Mouse (Mus musculus): ENCODE results near the gene Gm10273. TPM values are rescaled to one million over a fixed set of nuclear protein-coding genes. Genes with fewer than 3 reads are reported as not detected.

Gene Gm10273
- polyA plus RNA-seq, 1 experiment from 2014 or later = 1.8 TPM

DNA sequence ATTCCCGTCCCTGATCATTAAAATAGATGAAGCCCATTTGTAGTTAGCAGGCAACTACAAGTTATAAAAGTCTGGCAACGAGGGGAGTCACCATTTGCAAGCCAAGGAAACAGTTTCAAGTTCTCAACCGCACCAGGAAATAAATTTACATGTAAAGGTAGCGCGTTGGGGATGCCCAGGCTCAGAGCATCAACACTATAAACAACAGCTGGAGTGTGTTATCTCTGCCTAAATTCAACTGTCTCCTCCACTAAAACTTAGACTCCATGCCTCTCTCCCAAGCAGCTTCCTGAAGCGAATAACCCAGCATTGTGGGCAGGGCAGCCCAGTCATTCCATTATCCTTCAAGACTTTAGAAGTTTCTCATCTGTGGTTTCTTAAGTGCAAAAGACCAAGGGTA lies 13.1 kb downstream of the Gm10273 start:
- WGBS = 80% methylated on average over 6 of the region's 6 CpGs
- ATAC-seq = no peak
- no peak overlapping the region for H3K4me2 ChIP-seq (replicated peaks)

DNA sequence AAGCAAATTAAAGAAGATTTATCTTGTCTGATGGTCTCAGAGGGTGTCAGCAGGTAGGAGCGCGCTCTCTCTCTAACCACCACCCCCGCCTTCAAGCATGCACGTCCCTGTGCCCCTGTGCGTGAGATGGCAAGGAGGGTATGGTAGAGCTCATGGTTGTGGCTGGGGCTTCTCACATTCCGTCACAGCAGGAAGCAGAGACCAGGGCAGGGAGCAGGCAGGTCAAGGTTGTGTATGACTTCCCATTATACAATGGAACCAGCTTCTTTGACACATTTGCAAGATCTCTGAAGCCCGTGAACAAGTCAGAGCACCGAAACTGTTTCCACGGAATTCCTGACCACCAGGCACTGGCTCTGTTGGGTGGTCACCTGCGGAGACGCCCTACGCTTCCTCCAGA lies 14.8 kb downstream of the Gm10273 start:
- no peaks in the 10 kb centered on the region for H3K36me3 ChIP-seq
- no peaks in the 10 kb centered on the region for H3K4me1 ChIP-seq (replicated peaks)
- no peak overlapping the region for H3K4me2 ChIP-seq (replicated peaks)
- H3K4me3 ChIP-seq (replicated peaks) = no peak overlapping the region
- H3K9ac ChIP-seq (replicated peaks) = no peak overlapping the region
- WGBS = 82% methylated on average over 12 of the region's 12 CpGs
- no peaks in the 10 kb centered on the region for H3K9me3 ChIP-seq
- no peaks in the 10 kb centered on the region for H3K27me3 ChIP-seq
- H3K27ac ChIP-seq = no peak overlapping the region
- no peak for ATAC-seq

More for the DNA sequence above, 13.1 kb downstream of the Gm10273 start:
- no peak overlapping the region for H3K27ac ChIP-seq
- H3K27me3 ChIP-seq = no peaks in the 10 kb centered on the region
- H3K4me3 ChIP-seq (replicated peaks) = no peak overlapping the region
- no peak overlapping the region for H3K9ac ChIP-seq (replicated peaks)
- H3K9me3 ChIP-seq = no peaks in the 10 kb centered on the region
- H3K4me1 ChIP-seq (replicated peaks) = no peaks in the 10 kb centered on the region
- H3K36me3 ChIP-seq = no peaks in the 10 kb centered on the region

DNA sequence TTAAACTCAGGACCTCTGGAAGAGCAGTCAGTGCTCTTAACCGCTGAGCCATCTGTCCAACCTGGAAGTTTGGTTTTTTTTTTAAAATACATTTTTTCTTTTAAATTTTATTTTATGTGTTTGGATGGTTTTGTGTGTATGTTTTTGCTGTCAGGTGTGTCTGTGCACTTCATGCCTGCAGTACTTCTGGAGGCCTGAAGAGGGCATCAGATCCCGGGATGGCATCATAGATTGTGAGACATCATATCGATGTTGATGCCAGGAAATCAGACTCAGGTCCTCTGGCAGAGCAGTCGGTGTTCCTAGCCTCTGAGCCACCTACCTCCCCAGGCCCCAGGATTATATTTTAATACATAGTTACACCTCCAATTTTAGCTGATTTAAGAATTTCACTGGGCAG lies 18.3 kb downstream of the Gm10273 start:
- H3K9me3 ChIP-seq = no peaks in the 10 kb centered on the region
- no peak overlapping the region for H3K9ac ChIP-seq (replicated peaks)
- no peak overlapping the region for H3K27ac ChIP-seq
- WGBS = 89% methylated on average over 4 of the region's 4 CpGs
- no peak overlapping the region for H3K4me2 ChIP-seq (replicated peaks)
- no peaks in the 10 kb centered on the region for H3K27me3 ChIP-seq
- no peaks in the 10 kb centered on the region for H3K4me1 ChIP-seq (replicated peaks)
- no peak overlapping the region for H3K4me3 ChIP-seq (replicated peaks)
- no peak for ATAC-seq
- no peaks in the 10 kb centered on the region for H3K36me3 ChIP-seq

DNA sequence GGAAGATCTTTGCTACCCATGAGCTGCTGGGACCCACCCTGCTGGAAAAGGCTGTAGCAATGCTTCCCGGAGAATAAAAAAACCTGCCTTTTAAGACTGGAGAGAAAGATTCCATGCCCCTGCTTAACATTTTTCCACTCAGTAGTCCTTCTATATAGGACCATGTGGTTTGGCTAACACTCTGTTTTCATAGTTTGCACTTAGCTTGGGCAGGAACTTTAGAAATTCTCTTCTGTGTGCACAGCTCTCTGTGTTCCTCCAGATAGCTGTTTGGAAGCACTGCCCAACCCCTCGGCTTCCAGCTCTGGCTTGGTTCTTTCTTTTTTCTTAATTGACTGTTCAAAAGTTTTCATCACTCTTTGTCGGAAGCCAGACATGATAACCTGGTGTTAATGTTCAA lies 21.2 kb downstream of the Gm10273 start:
- Histone ChIP-seq H3K27me3 (no peaks in the 10 kb centered on the region), H3K9ac (replicated peaks) (no peak overlapping the region), H3K36me3 (no peaks in the 10 kb centered on the region), H3K27ac (no peak overlapping the region), H3K4me2 (replicated peaks) (no peak overlapping the region), H3K4me3 (replicated peaks) (no peak overlapping the region), H3K4me1 (replicated peaks) (no peaks in the 10 kb centered on the region), H3K9me3 (no peaks in the 10 kb centered on the region)
- 91% methylated on average over 3 of the region's 3 CpGs for WGBS
- ATAC-seq = no peak

DNA sequence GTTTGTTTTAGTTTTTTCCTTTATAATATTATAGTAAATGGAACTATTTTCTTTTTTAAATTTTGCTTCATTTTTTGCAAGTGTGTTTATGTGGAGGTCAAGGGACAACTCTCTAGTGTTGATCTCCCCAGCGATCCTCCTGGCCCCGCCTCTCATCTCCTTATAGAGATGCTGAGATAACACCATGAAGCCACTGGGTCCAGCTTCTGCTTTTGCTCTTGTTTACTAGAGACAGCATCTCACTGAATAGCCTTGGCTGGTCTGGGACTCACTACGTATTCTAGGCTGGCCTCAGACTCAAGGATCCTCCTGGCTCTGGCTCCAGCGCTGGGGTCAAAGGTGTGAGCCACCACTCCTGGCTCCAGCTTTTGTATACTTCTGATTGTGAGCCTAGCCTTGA lies 24.1 kb downstream of the Gm10273 start:
- Histone ChIP-seq H3K9ac (replicated peaks) (no peak overlapping the region), H3K4me1 (replicated peaks) (no peaks in the 10 kb centered on the region), H3K36me3 (no peaks in the 10 kb centered on the region), H3K27ac (no peak overlapping the region), H3K4me2 (replicated peaks) (no peak overlapping the region), H3K9me3 (no peaks in the 10 kb centered on the region), H3K27me3 (no peaks in the 10 kb centered on the region), H3K4me3 (replicated peaks) (no peak overlapping the region)
- 94% methylated on average over 4 of the region's 4 CpGs for WGBS
- no peak for ATAC-seq

DNA sequence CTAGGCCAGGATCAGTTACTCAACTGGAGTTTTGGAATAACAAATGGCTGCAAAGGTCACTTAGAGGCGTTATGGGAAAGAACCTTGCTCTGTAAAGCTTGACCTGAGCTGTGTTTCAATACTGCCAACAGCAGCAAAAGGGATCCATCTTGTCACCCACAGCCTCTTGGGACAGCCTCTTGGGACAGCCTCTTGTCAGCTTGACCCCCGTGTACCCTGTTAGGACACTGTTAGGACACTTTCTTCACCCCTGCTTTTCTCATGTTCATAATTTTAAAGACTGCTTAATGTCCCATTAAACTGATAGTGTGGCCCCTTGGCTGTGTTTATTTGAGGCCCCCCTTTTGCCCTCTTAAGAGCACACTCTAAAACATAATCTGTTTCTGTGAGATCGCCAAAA lies 29.0 kb downstream of the Gm10273 start:
- Histone ChIP-seq H3K9me3 (no peaks in the 10 kb centered on the region), H3K9ac (replicated peaks) (no peak overlapping the region), H3K27me3 (no peaks in the 10 kb centered on the region), H3K4me1 (replicated peaks) (no peaks in the 10 kb centered on the region), H3K27ac (no peak overlapping the region), H3K4me3 (replicated peaks) (no peak overlapping the region), H3K36me3 (no peaks in the 10 kb centered on the region), H3K4me2 (replicated peaks) (no peak overlapping the region)
- 90% methylated on average over 3 of the region's 3 CpGs for WGBS
- ATAC-seq = no peak

DNA sequence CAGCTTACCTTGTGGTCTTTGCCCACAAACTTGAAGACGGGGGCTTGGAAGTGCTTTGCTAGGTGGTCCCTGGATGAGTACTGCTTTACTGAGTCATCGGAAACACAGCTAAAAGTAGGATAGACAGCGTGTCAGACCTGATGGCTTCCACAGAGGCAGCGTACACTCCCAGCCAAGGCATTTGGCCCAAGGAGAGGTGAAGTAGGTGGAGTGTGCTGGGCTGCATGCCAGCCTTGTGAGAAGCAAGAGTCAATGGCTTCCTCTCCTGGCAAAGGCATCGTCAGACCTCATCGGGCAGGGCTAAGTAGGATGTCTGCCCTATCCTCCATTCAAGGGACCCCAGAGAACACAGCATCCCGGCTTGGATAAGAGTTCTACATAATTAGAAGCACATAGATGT lies 29.9 kb downstream of the Gm10273 start:
- no peaks in the 10 kb centered on the region for H3K9me3 ChIP-seq
- no peak overlapping the region for H3K9ac ChIP-seq (replicated peaks)
- no peaks in the 10 kb centered on the region for H3K27me3 ChIP-seq
- no peaks in the 10 kb centered on the region for H3K4me1 ChIP-seq (replicated peaks)
- H3K4me2 ChIP-seq (replicated peaks) = no peak overlapping the region
- H3K36me3 ChIP-seq = no peaks in the 10 kb centered on the region
- ATAC-seq = no peak
- H3K27ac ChIP-seq = no peak overlapping the region
- WGBS = 91% methylated on average over 7 of the region's 7 CpGs
- H3K4me3 ChIP-seq (replicated peaks) = no peak overlapping the region

DNA sequence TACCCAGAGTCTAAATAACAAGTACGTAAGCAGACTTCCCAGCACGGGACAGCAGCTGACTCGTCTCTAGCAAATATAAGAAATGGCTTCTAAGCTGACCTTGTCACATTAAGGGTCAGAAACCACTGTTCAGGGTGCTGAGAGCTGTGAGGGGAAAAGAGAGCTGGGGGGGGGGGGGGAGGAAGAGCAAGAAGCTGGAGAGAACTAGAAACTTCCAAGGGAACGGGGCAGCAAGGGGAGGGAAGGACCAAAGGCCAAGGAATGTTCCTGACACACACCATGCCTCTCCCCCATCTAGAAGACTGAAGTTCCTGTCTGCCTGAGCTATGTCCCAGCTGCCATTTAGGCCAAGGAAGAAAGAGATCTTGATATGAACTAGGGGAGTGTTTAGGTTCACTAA lies 30.9 kb downstream of the Gm10273 start:
- Histone ChIP-seq H3K4me1 (replicated peaks) (no peaks in the 10 kb centered on the region), H3K9ac (replicated peaks) (no peak overlapping the region), H3K4me2 (replicated peaks) (no peak overlapping the region), H3K4me3 (replicated peaks) (no peak overlapping the region), H3K27me3 (no peaks in the 10 kb centered on the region), H3K36me3 (no peaks in the 10 kb centered on the region), H3K9me3 (no peaks in the 10 kb centered on the region), H3K27ac (no peak overlapping the region)
- ATAC-seq = no peak
- 85% methylated on average over 4 of the region's 4 CpGs for WGBS

DNA sequence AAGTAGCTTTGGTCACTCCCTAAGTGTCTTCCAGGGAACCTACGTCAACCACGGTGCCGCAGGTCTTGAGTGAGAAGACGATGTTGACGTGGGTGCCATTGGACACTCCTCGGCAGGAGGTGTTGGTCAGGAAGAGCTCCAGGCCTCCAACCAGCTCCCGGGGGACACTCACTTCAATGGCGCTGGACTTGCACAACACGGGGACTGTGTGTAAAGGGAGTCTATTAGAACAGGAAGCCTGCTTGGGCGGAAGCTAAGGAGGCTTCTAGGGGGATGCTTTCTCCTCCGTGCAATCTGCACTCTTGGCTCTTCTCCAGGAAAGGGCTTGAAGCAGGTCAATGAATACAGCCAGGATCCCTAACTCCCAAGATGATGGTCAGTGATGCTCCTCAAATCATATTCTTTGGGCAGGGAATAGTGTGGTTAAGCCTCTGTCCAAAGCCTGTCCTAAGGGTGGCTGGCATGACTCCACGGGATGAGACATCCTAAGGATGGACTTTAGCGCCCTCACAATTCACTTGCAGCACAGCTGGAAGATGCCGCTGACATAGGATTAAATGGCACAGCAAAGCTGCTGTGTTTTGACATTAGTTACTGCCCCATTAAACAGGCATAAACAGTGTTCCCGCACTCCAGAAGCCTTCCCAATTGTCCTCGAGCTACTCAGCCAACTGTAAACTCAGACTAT lies 34.2 kb downstream of the Gm10273 start:
- Histone ChIP-seq H3K4me2 (replicated peaks) (no peak overlapping the region), H3K27ac (no peak overlapping the region), H3K4me1 (replicated peaks) (no peaks in the 10 kb centered on the region), H3K9me3 (no peaks in the 10 kb centered on the region), H3K36me3 (no peaks in the 10 kb centered on the region), H3K4me3 (replicated peaks) (no peak overlapping the region), H3K9ac (replicated peaks) (no peak overlapping the region), H3K27me3 (no peaks in the 10 kb centered on the region)
- no peak for ATAC-seq
- WGBS = 87% methylated on average over 16 of the region's 16 CpGs

DNA sequence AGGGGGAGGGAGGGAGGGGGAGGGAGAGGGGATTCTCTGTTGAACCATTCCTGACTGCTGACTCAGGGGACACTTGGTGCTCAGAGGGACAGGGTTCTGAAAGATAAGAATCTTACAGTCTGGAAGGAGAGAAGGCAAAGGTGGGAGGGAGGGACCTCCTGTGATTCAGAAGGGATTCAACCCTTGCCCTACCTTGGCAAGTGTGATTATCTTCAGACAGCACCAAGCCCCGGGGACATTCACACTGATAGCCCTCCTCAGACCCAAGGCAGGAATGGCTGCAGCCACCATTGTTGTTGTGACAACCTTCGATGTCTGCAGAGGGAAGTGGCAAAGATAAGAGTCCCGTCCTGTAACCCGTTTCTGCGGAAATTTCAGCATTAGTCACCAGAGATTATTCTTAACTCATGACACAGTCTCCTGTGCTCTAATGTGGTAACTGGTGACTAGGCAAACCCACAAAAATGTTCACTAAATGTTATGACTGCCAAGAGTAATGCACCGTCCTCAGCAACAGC lies 35.3 kb downstream of the Gm10273 start:
- Histone ChIP-seq H3K27me3 (no peaks in the 10 kb centered on the region), H3K9me3 (no peaks in the 10 kb centered on the region), H3K27ac (no peak overlapping the region), H3K4me1 (replicated peaks) (no peaks in the 10 kb centered on the region), H3K4me2 (replicated peaks) (no peak overlapping the region), H3K4me3 (replicated peaks) (no peak overlapping the region), H3K36me3 (no peaks in the 10 kb centered on the region), H3K9ac (replicated peaks) (no peak overlapping the region)
- ATAC-seq = no peak
- 82% methylated on average over 6 of the region's 6 CpGs for WGBS

DNA sequence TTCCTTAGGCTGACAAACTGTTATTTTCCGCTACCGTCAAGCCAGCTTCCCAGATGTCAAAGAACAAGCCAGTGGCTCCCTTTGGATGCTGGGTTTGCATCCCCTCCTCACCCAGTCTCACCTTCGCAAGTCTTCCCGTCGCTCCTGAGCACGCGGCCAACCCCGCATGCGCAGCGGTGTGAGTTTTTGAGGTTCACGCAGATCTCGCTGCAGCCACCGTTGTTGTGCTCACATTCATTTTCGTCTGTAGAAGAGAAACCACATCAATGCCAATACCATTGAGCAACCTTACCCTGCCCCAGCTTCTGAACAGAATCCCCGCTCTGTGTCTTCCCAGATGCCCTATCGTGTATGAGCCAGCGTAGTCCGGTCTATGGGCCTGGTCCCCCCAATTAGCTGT lies 40.3 kb downstream of the Gm10273 start:
- H3K4me3 ChIP-seq (replicated peaks) = no peak overlapping the region
- no peaks in the 10 kb centered on the region for H3K4me1 ChIP-seq (replicated peaks)
- no peak overlapping the region for H3K27ac ChIP-seq
- H3K4me2 ChIP-seq (replicated peaks) = no peak overlapping the region
- 96% methylated on average over 18 of the region's 18 CpGs for WGBS
- H3K27me3 ChIP-seq = no peaks in the 10 kb centered on the region
- ATAC-seq = no peak
- H3K9me3 ChIP-seq = no peaks in the 10 kb centered on the region
- H3K9ac ChIP-seq (replicated peaks) = no peak overlapping the region
- no peaks in the 10 kb centered on the region for H3K36me3 ChIP-seq

DNA sequence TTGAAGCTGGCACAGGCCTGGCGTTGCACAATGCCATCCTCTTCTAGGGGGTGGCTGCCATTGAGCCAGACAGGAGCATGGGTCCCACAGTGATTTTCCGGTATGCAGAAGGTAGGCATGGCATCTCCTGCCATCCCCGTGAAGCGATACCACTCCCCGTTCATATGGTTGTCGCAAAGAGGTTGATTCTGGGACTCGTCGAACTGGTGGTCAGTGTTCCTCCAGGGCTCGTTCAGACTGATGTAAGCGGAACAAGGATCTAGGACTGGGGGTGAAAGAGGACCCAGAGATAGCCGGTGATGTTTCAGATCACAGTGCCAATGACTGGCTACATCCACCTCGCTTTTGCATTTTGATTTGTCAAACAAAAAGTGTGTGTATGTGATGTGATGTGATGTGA lies 43.2 kb downstream of the Gm10273 start:
- Histone ChIP-seq H3K27ac (no peak overlapping the region), H3K4me1 (replicated peaks) (no peaks in the 10 kb centered on the region), H3K4me3 (replicated peaks) (no peak overlapping the region), H3K9ac (replicated peaks) (no peak overlapping the region), H3K4me2 (replicated peaks) (no peak overlapping the region), H3K27me3 (no peaks in the 10 kb centered on the region), H3K36me3 (no peaks in the 10 kb centered on the region), H3K9me3 (no peaks in the 10 kb centered on the region)
- no peak for ATAC-seq
- WGBS = 94% methylated on average over 12 of the region's 12 CpGs

DNA sequence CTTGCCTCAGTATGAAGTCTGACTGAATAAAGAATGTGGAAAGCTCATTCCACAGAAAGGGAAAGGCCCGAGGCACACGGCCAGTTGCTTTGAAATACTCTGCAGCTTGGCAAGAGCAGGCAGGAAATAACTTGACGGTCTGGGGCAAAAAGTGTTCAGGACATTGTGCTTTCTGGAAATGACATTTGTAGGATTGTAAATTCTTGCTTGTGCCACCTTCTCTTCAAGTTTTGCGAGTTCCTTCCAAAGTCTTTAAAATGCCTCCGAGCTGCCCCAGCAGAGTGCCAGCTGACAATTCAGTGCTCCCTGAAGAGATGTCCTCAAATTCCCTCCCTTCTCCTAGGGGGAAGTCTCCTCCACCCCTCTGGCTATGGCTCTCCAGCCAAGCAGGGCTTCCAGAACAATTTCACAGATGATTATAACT lies 44.1 kb downstream of the Gm10273 start:
- Histone ChIP-seq H3K4me1 (replicated peaks) (peaks cover 4% of the 10 kb centered on the region; the same call in 1 of the 2 replicates), H3K9me3 (no peaks in the 10 kb centered on the region), H3K4me3 (replicated peaks) (no peak overlapping the region), H3K9ac (replicated peaks) (no peak overlapping the region), H3K27me3 (no peaks in the 10 kb centered on the region), H3K27ac (no peak overlapping the region), H3K4me2 (replicated peaks) (no peak overlapping the region), H3K36me3 (no peaks in the 10 kb centered on the region)
- no peak for ATAC-seq
- WGBS = 77% methylated on average over 5 of the region's 5 CpGs
